Comparison of ENCODE assay signal across 8 mouse cellular contexts in the genomic region with DNA sequence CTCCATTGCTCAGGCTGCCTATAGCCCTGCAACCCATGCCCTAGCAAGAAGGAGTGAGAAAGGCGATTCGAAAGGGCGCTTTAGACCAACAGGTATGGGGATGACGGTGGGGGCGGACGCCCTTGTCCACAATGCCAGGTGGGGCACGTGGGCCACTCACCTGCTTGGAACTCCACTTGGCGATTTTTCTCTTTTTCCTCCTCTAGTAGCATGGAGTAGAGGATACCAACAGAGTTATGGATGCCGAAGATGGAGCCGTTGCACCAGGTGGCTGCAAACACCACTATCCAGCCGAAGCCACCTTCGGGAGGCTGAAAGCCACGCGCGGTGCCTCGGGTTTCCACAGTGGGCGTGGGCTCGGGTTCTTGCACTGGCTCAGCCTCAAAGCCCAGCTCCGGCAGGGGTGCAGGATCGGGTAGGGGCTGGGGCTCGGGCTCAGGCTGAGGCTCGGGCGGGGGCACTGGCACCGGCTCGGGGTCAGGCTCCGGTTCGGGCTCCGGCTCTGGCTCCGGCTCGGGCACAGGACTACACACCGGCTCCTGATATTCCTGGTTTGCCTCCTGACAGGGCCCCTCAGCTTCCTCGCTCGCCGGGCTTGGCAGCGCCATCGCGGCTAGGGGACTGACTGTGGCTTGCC. TPM values are rescaled to one million over a fixed set of nuclear protein-coding genes. Genes with fewer than 3 reads are reported as not detected.
DNase-seq lines count a peak whose midpoint lies in the region; ATAC-seq and TF ChIP-seq lines count a peak whose summit lies in the region.

No protein-coding gene starts in this region.

- H3K4me1 ChIP-seq in hindbrain, embryonic 14.5 days (replicated peaks; ENCODE audit: control insufficient read depth, insufficient read depth, low read length) = no peaks in the 10 kb centered on the region; the same call in 1 of the 2 replicates
- H3K4me1 ChIP-seq in liver, postnatal 0 days (ENCODE audit: insufficient read depth) = no peaks in the 10 kb centered on the region; the same call in 1 of the 2 replicates

- ATAC-seq in hindbrain, embryonic 14.5 days (ENCODE audit: low FRiP score) = peak; percentile 6; the same call in 1 of the 2 replicates
- ATAC-seq in liver, postnatal 0 days = peak; percentile 28

- H3K4me2 ChIP-seq in hindbrain, embryonic 14.5 days (replicated peaks) = peak overlapping the region; percentile 72
- peak overlapping the region; percentile 69 for H3K4me2 ChIP-seq in liver, postnatal 0 days (ENCODE audit: low read depth, low read length)

- no peak for TF ChIP-seq EP300 in liver, postnatal 0 days (IDR thresholded peaks at IDR 0.05; ENCODE audit: low read depth)

- TF ChIP-seq CTCF in liver, postnatal 0 days (IDR thresholded peaks at IDR 0.05; ENCODE audit: low read depth) = no peak

- H3K9ac ChIP-seq in hindbrain, embryonic 14.5 days = peak overlapping the region; percentile 66
- peak overlapping the region; percentile 55 for H3K9ac ChIP-seq in liver, postnatal 0 days (replicated peaks)

- peak overlapping the region; percentile 54 for H3K4me3 ChIP-seq in hindbrain, embryonic 14.5 days (replicated peaks; ENCODE audit: low read length)
- H3K4me3 ChIP-seq in liver, postnatal 0 days (ENCODE audit: low read depth, low read length) = peak overlapping the region; percentile 53

- 23% methylated on average over 30 of the region's 37 CpGs for WGBS in hindbrain, embryonic 14.5 days
- 17% methylated on average over 29 of the region's 37 CpGs for WGBS in liver, postnatal 0 days (ENCODE audit: insufficient replicate concordance)

- peak; percentile 9 to 14 for DNase-seq in cerebellum, postnatal 36 days
- DNase-seq in cerebellum, postnatal 25 days = no peak
- peak; percentile 4 for DNase-seq in thymus, postnatal 4 days
- no peak for DNase-seq in thymus, postnatal 25 days
- no peak for DNase-seq in hindbrain, embryonic 14.5 days (ENCODE audit: low spot score)
- DNase-seq in liver, postnatal 0 days = peak; percentile 17
- DNase-seq in retina, postnatal 7 days (ENCODE audit: low read depth, low spot score) = peak; percentile 4
- DNase-seq in left cerebral cortex, adult 9 months (ENCODE audit: low spot score in 2 of 2) = no peak

- no peaks in the 10 kb centered on the region for H3K9me3 ChIP-seq in hindbrain, embryonic 14.5 days (ENCODE audit: control insufficient read depth, low read length)
- no peaks in the 10 kb centered on the region for H3K9me3 ChIP-seq in liver, postnatal 0 days (ENCODE audit: low read length)

- peak overlapping the region; percentile 68 for H3K27ac ChIP-seq in hindbrain, embryonic 14.5 days
- H3K27ac ChIP-seq in liver, postnatal 0 days (ENCODE audit: low read depth) = peak overlapping the region; percentile 81

- H3K36me3 ChIP-seq in hindbrain, embryonic 14.5 days (replicated peaks; ENCODE audit: control insufficient read depth, insufficient read depth) = no peaks in the 10 kb centered on the region
- H3K36me3 ChIP-seq in liver, postnatal 0 days (replicated peaks; ENCODE audit: insufficient read depth, low read length) = no peaks in the 10 kb centered on the region

- peaks cover 85% of the 10 kb centered on the region for H3K27me3 ChIP-seq in hindbrain, embryonic 14.5 days (ENCODE audit: control insufficient read depth, insufficient read depth, low read length)
- H3K27me3 ChIP-seq in liver, postnatal 0 days (ENCODE audit: insufficient read depth, low read length) = peaks cover 11% of the 10 kb centered on the region; the same call in 1 of the 2 replicates

RNA-seq across cellular contexts. Expression of a gene that starts 0.5 kb away (rescaled TPM):
- polyA plus RNA-seq in hindbrain, embryonic 14.5 days (2014; fragmentation: Nextera tagmentation; extraction: Ambion mirVana) = 34.6 and 37.9 TPM in 2 replicates
- polyA plus RNA-seq in liver, postnatal 0 days (2015; fragmentation: Nextera tagmentation; extraction: Ambion mirVana) = 22.3 and 22.6 TPM in 2 replicates

Comparison
In these comparisons a context has a peak if more than half of its experiments do, and no peak if none do; other contexts are left out.
1. DNase-seq: peak in cerebellum, postnatal 36 days (2 of 2), thymus, postnatal 4 days (single experiment), liver, postnatal 0 days (single experiment) and retina, postnatal 7 days (single experiment); none in cerebellum, postnatal 25 days (0 of 2), thymus, postnatal 25 days (single experiment), hindbrain, embryonic 14.5 days (single experiment) and left cerebral cortex, adult 9 months (0 of 2).